Mouse (Mus musculus): Measurements from ENCODE around the gene Kcnh2. TPM values are rescaled to one million over a fixed set of nuclear protein-coding genes. Genes with fewer than 3 reads are reported as not detected.
A peak's percentile ranks its signal among the peaks of the same experiment; 100 is the strongest.

The Kcnh2 gene
- total and polyA plus RNA-seq, 3 experiments = 1.8 to 6.8 TPM; not detected in 1

DNA sequence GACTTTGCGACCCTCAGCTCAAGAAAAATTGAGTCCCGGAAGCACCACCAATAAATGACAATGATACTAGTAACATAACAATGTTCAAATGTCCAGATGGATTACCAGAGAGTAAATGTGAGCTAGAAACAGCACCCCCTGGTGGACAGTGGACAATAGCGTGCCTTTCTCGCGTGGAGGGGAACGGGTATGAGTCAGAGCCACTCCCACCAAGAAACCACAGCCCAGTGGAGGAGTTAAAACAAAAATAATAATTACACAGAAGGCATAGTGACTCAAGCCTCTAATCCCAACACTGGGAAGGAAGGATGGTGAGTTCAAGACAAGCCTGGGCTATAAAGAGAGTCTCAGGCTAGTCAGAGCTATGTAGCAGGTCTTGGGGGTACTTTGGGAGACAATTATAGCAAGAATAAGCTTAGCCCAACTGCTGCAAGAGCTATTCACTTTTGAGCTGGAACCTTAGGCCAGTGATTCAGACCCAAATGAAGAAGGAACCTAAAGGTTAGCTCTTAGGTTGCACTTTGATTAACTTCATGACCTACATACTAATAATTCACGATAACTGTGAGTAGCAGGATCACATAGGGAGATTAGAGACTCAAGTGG is 42.1 kb upstream of the Kcnh2 start, which contains the start of gene Abcb8 (continued):
- peak; percentile 91 for TF ChIP-seq MXI1 (IDR thresholded peaks at IDR 0.05; ENCODE audit: low read depth, low read length)
- TF ChIP-seq TCF12 (IDR thresholded peaks at IDR 0.05; ENCODE audit: low read depth, low read length) = peak; percentile 57; the same call in 1 of the 2 replicates
- TF ChIP-seq POLR2A (IDR thresholded peaks at IDR 0.05; ENCODE audit: control insufficient read depth in 1 of 2, insufficient read depth in 1 of 2, low read depth in 1 of 2, low read length in 2 of 2, poor library complexity in 1 of 2) = peak; percentile 18 to 23; a peak in 1 of 4 replicates
- TF ChIP-seq USF1 (IDR thresholded peaks at IDR 0.05; ENCODE audit: low read depth, low read length) = no peak
- TF ChIP-seq SIN3A (IDR thresholded peaks at IDR 0.05; ENCODE audit: low read length) = peak; percentile 85
- TF ChIP-seq HCFC1 (IDR thresholded peaks at IDR 0.05; ENCODE audit: low read depth, low read length) = peak; percentile 76
- TF ChIP-seq ETS1 (IDR thresholded peaks at IDR 0.05; ENCODE audit: low read depth, low read length) = peak; percentile 69; the same call in 1 of the 2 replicates
- TF ChIP-seq NRF1 (IDR thresholded peaks at IDR 0.05; ENCODE audit: insufficient read depth, low read depth, low read length, poor library complexity, severe bottlenecking) = no peak
- TF ChIP-seq ELF1 (IDR thresholded peaks at IDR 0.05; ENCODE audit: low read depth, low read length) = peak; percentile 76

DNA sequence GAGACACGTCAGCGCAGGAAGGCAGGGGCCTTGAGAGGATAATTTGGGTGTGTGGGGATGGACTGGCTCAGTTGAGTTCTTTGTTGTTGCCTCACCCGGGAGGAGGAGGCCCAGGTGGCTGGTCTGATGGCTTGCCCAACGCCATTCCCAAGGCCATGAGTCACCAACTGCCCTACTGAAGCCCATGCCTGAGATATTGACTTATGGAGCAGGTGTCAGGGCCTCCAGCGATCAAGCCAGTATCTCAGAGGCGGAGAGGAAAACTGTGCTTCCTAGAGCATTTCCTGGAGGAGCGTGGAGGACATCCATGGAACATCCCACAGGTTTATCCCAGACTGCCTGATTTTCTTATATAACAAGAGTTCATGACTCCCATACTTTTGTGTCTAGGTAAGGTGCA is 41.3 kb upstream of the Kcnh2 start:
- TF ChIP-seq ZNF384 (IDR thresholded peaks at IDR 0.05; ENCODE audit: low read depth, low read length) (no peak), POLR2AphosphoS5 (IDR thresholded peaks at IDR 0.05; ENCODE audit: borderline replicate concordance, low read depth, low read length) (no peak), CTCF (IDR thresholded peaks at IDR 0.05 in 2 of 3, conservative IDR thresholded peaks at IDR 0.05 in 1 of 3; ENCODE audit: control insufficient read depth in 1 of 3, insufficient read depth in 1 of 3, low read depth in 2 of 3, low read length in 3 of 3, poor library complexity in 1 of 3, severe bottlenecking in 1 of 3) (no peak), CHD2 (IDR thresholded peaks at IDR 0.05; ENCODE audit: low read length) (no peak), BHLHE40 (IDR thresholded peaks at IDR 0.05; ENCODE audit: borderline replicate concordance, low read depth, low read length) (no peak)
- H3K4me3 ChIP-seq (ENCODE audit: control insufficient read depth in 1 of 2, insufficient read depth in 1 of 2, low read depth in 2 of 2, low read length in 2 of 2) = no peak overlapping the region
- H3K9me3 ChIP-seq (replicated peaks; ENCODE audit: insufficient read depth, low read length) = no peaks in the 10 kb centered on the region
- H3K27ac ChIP-seq (ENCODE audit: control insufficient read depth, low read depth, low read length) = peak overlapping the region; percentile 90; the same call in 1 of the 2 replicates
- H3K27me3 ChIP-seq (ENCODE audit: control insufficient read depth in 1 of 2, insufficient read depth in 2 of 2, low read length in 2 of 2) = no peaks in the 10 kb centered on the region
- H3K79me2 ChIP-seq (ENCODE audit: control insufficient read depth, insufficient read depth, low read length, poor library complexity) = peaks cover 12% of the 10 kb centered on the region
- DNase-seq (ENCODE audit: low read depth, low spot score) = no peak
- peak overlapping the region; percentile 56 for H3K9ac ChIP-seq (ENCODE audit: control insufficient read depth, low read depth, low read length, poor library complexity, severe bottlenecking)
- H3K4me1 ChIP-seq (ENCODE audit: control insufficient read depth in 1 of 2, insufficient read depth in 2 of 2, low read length in 2 of 2) = peaks cover 14 to 16% of the 10 kb centered on the region in 2 experiments
- peaks cover 0 to 18% of the 10 kb centered on the region in 2 experiments; a peak in 3 of 4 replicates for H3K36me3 ChIP-seq (ENCODE audit: control insufficient read depth in 1 of 2, insufficient read depth in 2 of 2, low read length in 2 of 2)

DNA sequence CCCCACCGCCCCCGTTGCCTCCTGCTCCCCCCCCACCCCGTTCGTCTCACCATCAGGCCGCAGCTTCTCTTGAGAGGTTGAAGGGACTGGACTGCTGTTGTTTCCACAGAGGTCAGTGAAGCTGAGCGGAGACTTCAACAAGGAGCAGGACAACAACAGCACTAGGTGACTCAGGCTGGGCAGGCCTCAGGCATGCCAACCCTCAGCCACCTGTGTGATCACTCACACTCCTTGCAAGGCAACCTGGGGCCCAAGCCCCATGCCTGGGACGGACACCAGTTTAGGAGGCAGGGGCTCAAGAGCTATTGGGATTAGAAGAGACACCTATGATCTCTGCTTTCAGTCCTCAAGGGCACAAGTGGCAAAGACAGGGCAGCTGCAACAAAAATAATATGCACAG is 40.5 kb upstream of the Kcnh2 start, which contains the start of gene Atg9b:
Atg9b (minus strand) TSS at position 280 of the 400 bp plus-strand sequence.
- H3K4me3 ChIP-seq (ENCODE audit: control insufficient read depth in 1 of 2, insufficient read depth in 1 of 2, low read depth in 2 of 2, low read length in 2 of 2) = no peak within 1 kb of the TSS
- TF ChIP-seq ZNF384 (IDR thresholded peaks at IDR 0.05; ENCODE audit: low read depth, low read length) (no peak), ZC3H11A (IDR thresholded peaks at IDR 0.05; ENCODE audit: low read depth, low read length) (no peak), RAD21 (IDR thresholded peaks at IDR 0.05; ENCODE audit: low read depth, low read length) (no peak), SIN3A (IDR thresholded peaks at IDR 0.05; ENCODE audit: low read length) (no peak)
- peak within 1 kb of the TSS; percentile 90 for H3K27ac ChIP-seq (ENCODE audit: control insufficient read depth, low read depth, low read length)
- peaks cover 10 to 19% of the 10 kb centered on the region in 2 experiments for H3K4me1 ChIP-seq (ENCODE audit: control insufficient read depth in 1 of 2, insufficient read depth in 2 of 2, low read length in 2 of 2)
- DNase-seq (ENCODE audit: low read depth, low spot score) = no peak
- H3K79me2 ChIP-seq (ENCODE audit: control insufficient read depth, insufficient read depth, low read length, poor library complexity) = peaks cover 21% of the 10 kb centered on the region
- H3K9ac ChIP-seq (ENCODE audit: control insufficient read depth, low read depth, low read length, poor library complexity, severe bottlenecking) = peak within 1 kb of the TSS; percentile 56
- H3K27me3 ChIP-seq (ENCODE audit: control insufficient read depth in 1 of 2, insufficient read depth in 2 of 2, low read length in 2 of 2) = no peaks in the 10 kb centered on the region
- H3K9me3 ChIP-seq (replicated peaks; ENCODE audit: insufficient read depth, low read length) = no peaks in the 10 kb centered on the region
- H3K36me3 ChIP-seq (ENCODE audit: control insufficient read depth in 1 of 2, insufficient read depth in 2 of 2, low read length in 2 of 2) = peaks cover 0 to 14% of the 10 kb centered on the region in 2 experiments; a peak in 2 of 4 replicates
